Mouse (Mus musculus) E14TG2a.4 (cell line): Measurements from ENCODE around the gene Ints13.

Experiments used
- CTCF ChIP-seq: conservative IDR thresholded peaks from 2 replicates; pipeline ENCODE4 v1.5.1; 2014; ENCODE audit warnings: low read length
- POU5F1 ChIP-seq: IDR thresholded peaks from 2 replicates; pipeline ENCODE4 v1.6.1; 2014; ENCODE audit warnings: low read length, borderline replicate concordance

DNA sequence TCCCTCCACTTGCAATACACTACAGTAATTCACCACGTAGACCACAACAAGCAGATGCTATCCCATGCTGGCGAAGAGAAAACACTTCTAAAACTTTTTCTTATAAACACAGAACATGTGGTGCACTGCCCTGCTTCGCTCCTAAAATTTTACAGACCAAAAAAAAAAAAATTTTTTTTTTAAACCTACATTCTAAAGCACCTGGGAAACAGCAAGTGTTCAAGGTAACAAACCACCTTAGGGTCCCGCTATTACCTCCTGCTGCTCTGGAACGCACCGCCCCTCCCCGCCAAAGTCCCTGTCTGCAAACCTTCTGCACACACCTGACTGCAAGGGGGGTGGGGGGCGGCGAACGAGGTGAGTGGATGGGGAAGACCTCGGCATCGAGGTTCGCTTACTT is 732 bp downstream of the Ints13 start, which contains the start of gene Fgfr1op2:
- TF ChIP-seq CTCF (no peak), POU5F1 (no peak)
